Mouse (Mus musculus) forebrain, postnatal 0 days (tissue): ENCODE measurements around the gene Ubqln1. TPM values are rescaled to one million over a fixed set of nuclear protein-coding genes. Genes with fewer than 3 reads are reported as not detected.

Experiments
- ATAC-seq: fragments of 200-750 bp; cut with Nextera tagmentation; 2 replicates; pipeline ENCODE4 v1.8.0; 2017; ENCODE audit warnings: mild to moderate bottlenecking, moderate library complexity
- DNase-seq: peaks from one replicate; pipeline ENCODE4 v3.0.0-alpha.2; 2015
- H3K27ac ChIP-seq: fragments of 300-500 bp; sonication (generic); 2 replicates; pipeline ENCODE4 v1.5.1; 2014; ENCODE audit warnings: low read depth, mild to moderate bottlenecking, antibody characterized with exemption, low read length, moderate library complexity, mixed read lengths
- H3K27me3 ChIP-seq: fragments of 300-500 bp; sonication (generic); 2 replicates; pipeline ENCODE4 v1.6.1; 2014; ENCODE audit warnings: mild to moderate bottlenecking, low read length, mixed read lengths; ENCODE audit not compliant: insufficient read depth
- H3K36me3 ChIP-seq: fragments of 300-500 bp; sonication (generic); 2 replicates; pipeline ENCODE4 v1.6.1; 2014; ENCODE audit warnings: mild to moderate bottlenecking, moderate library complexity; ENCODE audit not compliant: insufficient read depth
- H3K4me1 ChIP-seq: fragments of 300-500 bp; sonication (generic); 2 replicates; pipeline ENCODE4 v1.6.1; 2014; ENCODE audit warnings: antibody characterized with exemption; ENCODE audit not compliant: insufficient read depth
- H3K4me2 ChIP-seq: fragments of 300-500 bp; sonication (generic); 2 replicates; pipeline ENCODE4 v1.6.1; 2014; ENCODE audit warnings: low read depth, mild to moderate bottlenecking, moderate library complexity
- H3K4me3 ChIP-seq: fragments of 300-500 bp; sonication (generic); 2 replicates; pipeline ENCODE4 v1.5.1; 2014; ENCODE audit warnings: low read depth, low read length, mixed read lengths
- H3K9ac ChIP-seq: fragments of 300-500 bp; sonication (generic); 2 replicates; pipeline ENCODE4 v1.6.1; 2014; ENCODE audit warnings: mild to moderate bottlenecking
- H3K9me3 ChIP-seq: fragments of 300-500 bp; sonication (generic); 2 replicates; pipeline ENCODE4 v1.6.1; 2016; ENCODE audit warnings: low read length
- CTCF ChIP-seq: sonication (generic); IDR thresholded peaks from 2 replicates; pipeline ENCODE4 v1.5.1; 2016; ENCODE audit warnings: antibody characterized with exemption, control low read depth, low read depth
- WGBS: fragments of 180-500 bp; shearing (Covaris S2); extraction: QIAGEN DNeasy Blood & Tissue Kit; methylation state at CpG from one replicate; pipeline ENCODE4 v1.1.7; 2014; 5-methylcytosine and 5-hydroxymethylcytosine counted together
- polyA plus RNA-seq: library from polyadenylated mRNA; unstranded; fragments of >200 nt; fragmentation: Nextera tagmentation; extraction: Ambion mirVana; gene quantifications from 2 replicates; pipeline ENCODE4 v1.2.1, GENCODE M21; 2015
- total RNA-seq: library from RNA; depleted of rRNA; stranded (reverse); fragments of >200 nt; gene quantifications from 2 replicates; pipeline ENCODE4 v1.2.3, GENCODE M21; 2014

Ubqln1 gene
- total and polyA plus RNA-seq, 2 experiments from 2014 or later, result 118 to 172 TPM

DNA sequence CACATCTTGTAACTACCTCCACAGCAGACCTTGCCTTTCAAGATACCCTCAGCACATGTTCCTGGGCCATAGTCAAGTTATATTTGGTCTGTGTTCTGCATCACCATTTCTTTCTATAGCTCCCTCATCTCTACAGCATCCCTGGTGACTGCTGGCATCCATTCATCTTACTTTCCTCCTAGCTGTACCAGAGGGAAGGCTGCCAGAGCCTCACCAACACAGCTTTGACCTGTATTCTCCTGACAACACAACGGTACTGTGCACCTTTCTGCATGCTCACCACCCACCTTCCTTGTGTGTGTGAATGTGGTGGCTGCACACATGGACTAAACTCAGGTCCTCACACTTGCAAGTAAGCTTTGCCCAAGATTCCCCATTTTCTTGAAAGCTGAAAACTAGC, 12.6 kb downstream of the Ubqln1 start:
- ATAC-seq, result no peak
- H3K4me3 ChIP-seq, result no peak overlapping the region
- no peaks in the 10 kb centered on the region for H3K4me1 ChIP-seq
- no peaks in the 10 kb centered on the region for H3K27me3 ChIP-seq
- no peaks in the 10 kb centered on the region for H3K9me3 ChIP-seq
- no peak for DNase-seq
- no peak overlapping the region for H3K27ac ChIP-seq
- TF ChIP-seq CTCF, result no peak
- 0 out of 2 replicates have a peak, but pooled peaks cover 3% of the 10 kb centered on the region for H3K36me3 ChIP-seq
- no peak overlapping the region for H3K9ac ChIP-seq
- 93% methylated on average over 1 of the region's 1 CpGs for WGBS
- no peak overlapping the region for H3K4me2 ChIP-seq

DNA sequence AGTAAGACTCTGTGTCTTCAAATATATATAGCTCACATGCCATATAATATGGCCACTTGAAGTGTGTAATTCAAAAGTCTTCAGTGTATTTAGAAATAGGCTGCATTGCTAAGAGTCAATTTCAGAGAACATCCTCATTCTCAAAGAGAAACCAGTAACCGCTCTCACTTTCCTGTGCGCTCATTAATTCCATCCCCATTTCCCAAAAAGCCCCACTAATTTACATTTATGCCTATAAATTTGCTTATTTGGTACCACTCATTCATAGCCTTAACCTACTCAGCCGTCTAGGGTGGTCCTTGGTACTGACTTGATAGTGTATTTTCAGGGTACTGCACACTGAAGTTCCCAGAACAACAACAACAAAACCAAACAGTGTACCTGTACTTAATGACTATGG, 13.5 kb downstream of the Ubqln1 start:
- Histone ChIP-seq H3K27ac (no peak overlapping the region), H3K4me2 (no peak overlapping the region), H3K4me1 (no peaks in the 10 kb centered on the region), H3K36me3 (peaks cover 13% of the 10 kb centered on the region; the same call in 1 of the 2 replicates), H3K9me3 (no peaks in the 10 kb centered on the region), H3K9ac (no peak overlapping the region), H3K27me3 (no peaks in the 10 kb centered on the region), H3K4me3 (no peak overlapping the region)
- TF ChIP-seq CTCF, result no peak
- ATAC-seq, result no peak
- DNase-seq, result no peak
- WGBS, result 92% methylated on average over 3 of the region's 3 CpGs

DNA sequence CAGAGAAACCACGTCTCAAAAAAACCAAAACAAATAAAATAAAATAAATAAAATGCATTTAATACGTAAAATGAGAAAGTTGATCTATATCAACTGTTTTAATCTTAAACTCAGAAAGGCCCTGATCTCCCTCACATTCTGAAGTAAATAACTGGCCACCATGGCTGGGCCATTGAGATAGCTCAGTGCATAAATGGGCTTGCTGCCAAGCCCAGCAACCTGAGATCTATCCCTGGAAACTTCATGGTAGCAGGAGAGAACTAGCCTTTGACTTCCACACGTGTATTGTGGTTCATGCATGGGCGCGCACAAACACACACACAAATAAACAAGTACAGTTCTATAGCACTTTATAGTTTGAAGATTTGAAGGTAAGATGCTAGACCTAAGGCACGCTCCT, 14.1 kb downstream of the Ubqln1 start:
- TF ChIP-seq CTCF, result no peak

DNA sequence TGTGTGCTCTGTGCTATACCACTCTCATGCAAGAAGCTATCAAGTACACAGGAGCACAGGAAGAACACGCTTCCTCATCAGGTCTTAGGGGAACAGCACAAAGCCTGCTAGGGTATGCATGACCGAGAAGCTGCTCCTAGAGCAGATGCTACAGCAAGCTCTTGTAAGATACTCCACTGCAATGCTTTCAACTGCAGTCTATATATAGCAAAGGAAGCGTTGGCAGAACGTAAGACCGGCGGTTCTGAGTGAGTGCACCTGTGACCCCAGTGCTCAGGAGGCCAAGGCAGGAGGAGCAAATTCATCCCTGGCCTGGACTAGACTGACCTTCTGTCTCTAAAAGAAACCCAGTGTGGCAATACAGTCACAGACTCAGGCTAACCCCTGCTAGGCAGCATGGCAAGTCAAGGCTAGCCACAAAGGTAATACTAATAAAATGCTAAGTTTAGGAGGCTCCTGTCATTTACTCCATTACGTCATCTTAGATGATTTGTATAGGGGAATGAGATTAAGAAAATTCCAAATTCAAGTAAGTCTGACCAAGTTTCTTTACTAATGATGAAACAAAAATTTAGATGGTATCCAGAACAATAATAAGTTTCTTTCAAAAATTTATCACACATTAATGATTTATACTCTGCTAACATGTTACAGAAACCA, 17.3 kb downstream of the Ubqln1 start:
- WGBS, result 93% methylated on average over 7 of the region's 7 CpGs

More for the DNA sequence above, 14.1 kb downstream of the Ubqln1 start:
- no peaks in the 10 kb centered on the region for H3K27me3 ChIP-seq
- WGBS, result 86% methylated on average over 6 of the region's 6 CpGs
- H3K36me3 ChIP-seq, result peaks cover 16% of the 10 kb centered on the region; the same call in 1 of the 2 replicates
- DNase-seq, result no peak
- no peak overlapping the region for H3K4me2 ChIP-seq
- H3K4me3 ChIP-seq, result no peak overlapping the region
- no peak for ATAC-seq
- no peaks in the 10 kb centered on the region for H3K9me3 ChIP-seq
- no peak overlapping the region for H3K9ac ChIP-seq
- H3K27ac ChIP-seq, result no peak overlapping the region
- no peaks in the 10 kb centered on the region for H3K4me1 ChIP-seq

DNA sequence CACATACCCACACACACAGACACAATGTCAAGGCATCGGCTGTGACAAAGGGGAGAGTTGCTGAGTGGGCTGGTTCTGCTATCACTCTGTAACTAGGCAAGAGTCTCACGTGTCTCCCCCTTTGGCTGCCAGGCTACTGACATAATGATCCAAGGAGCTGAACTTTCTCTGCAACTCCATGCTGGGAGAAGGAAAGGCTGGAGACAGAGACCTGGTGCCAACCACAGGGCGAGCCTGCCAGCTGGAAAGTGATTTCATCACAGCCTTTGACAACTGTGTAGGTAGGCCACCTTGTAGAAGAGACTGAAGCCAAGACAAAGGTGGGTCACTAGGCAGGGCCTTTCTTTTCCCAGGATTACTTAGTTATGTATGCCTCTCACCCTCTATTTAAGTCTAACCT, 18.2 kb downstream of the Ubqln1 start:
- no peak overlapping the region for H3K4me2 ChIP-seq
- H3K27ac ChIP-seq, result no peak overlapping the region
- WGBS, result 76% methylated on average over 3 of the region's 3 CpGs
- H3K9ac ChIP-seq, result no peak overlapping the region
- DNase-seq (no peak), ATAC-seq (no peak)
- no peaks in the 10 kb centered on the region for H3K9me3 ChIP-seq
- peaks cover 33% of the 10 kb centered on the region for H3K36me3 ChIP-seq
- TF ChIP-seq CTCF, result no peak
- no peak overlapping the region for H3K4me3 ChIP-seq
- no peaks in the 10 kb centered on the region for H3K4me1 ChIP-seq
- no peaks in the 10 kb centered on the region for H3K27me3 ChIP-seq

More for the DNA sequence above, 17.3 kb downstream of the Ubqln1 start:
- H3K36me3 ChIP-seq, result peaks cover 29% of the 10 kb centered on the region
- TF ChIP-seq CTCF, result no peak
- no peaks in the 10 kb centered on the region for H3K27me3 ChIP-seq
- DNase-seq, result no peak
- no peak overlapping the region for H3K27ac ChIP-seq
- H3K4me3 ChIP-seq, result no peak overlapping the region
- no peaks in the 10 kb centered on the region for H3K9me3 ChIP-seq
- H3K4me2 ChIP-seq, result no peak overlapping the region
- no peak for ATAC-seq
- H3K4me1 ChIP-seq, result no peaks in the 10 kb centered on the region
- H3K9ac ChIP-seq, result no peak overlapping the region

DNA sequence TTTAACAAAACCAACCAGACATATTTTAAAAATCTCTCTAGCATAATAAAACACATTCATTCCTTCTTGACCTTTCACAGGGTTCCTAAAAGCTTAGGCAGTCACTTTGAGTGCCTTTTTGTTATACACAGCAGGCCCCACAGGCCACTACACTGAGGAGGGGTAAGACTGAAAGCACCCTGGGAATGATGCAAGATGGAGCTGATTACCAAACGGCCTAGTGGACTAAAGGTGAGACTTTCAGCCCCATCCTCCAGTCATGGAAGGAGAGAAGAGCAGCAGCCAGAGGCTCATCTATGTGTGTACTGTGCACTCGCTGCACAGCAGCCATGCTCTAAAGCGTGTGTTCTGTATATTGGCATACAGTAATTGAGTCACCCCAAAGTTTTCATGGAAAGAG, 20.5 kb downstream of the Ubqln1 start:
- TF ChIP-seq CTCF, result no peak
- ATAC-seq (no peak), DNase-seq (no peak)
- Histone ChIP-seq H3K4me1 (no peaks in the 10 kb centered on the region), H3K4me3 (no peak overlapping the region), H3K9ac (no peak overlapping the region), H3K36me3 (peaks cover 52% of the 10 kb centered on the region), H3K4me2 (no peak overlapping the region), H3K27ac (no peak overlapping the region), H3K9me3 (no peaks in the 10 kb centered on the region), H3K27me3 (no peaks in the 10 kb centered on the region)
- WGBS, result 77% methylated on average over 3 of the region's 3 CpGs

DNA sequence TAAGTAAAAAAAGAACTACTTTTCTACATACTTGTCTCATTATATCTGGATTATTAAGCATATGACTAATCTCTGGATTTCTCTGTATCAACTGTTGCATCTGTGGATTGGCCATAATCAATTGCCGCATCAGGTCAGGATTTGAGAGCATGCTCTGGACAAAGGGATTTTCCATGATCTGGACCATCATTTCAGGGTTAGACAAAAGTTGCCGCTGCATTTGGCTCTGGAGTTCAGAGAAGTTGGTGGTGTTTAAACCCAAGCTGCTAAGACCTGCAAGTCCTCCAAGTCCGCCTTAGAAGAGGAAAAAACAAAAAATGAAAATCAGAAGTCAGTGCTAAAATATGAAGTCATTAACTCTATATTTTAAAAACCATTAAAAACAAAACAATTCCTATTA, 22.2 kb downstream of the Ubqln1 start:
- 97% methylated on average over 3 of the region's 3 CpGs for WGBS
- Histone ChIP-seq H3K27me3 (no peaks in the 10 kb centered on the region), H3K9me3 (no peaks in the 10 kb centered on the region), H3K4me3 (no peak overlapping the region), H3K4me2 (no peak overlapping the region), H3K27ac (no peak overlapping the region), H3K4me1 (no peaks in the 10 kb centered on the region), H3K9ac (no peak overlapping the region), H3K36me3 (peaks cover 52% of the 10 kb centered on the region)
- no peak for DNase-seq
- no peak for ATAC-seq
- TF ChIP-seq CTCF, result no peak
